Mouse (Mus musculus) E14TG2a.4 (cell line): ENCODE measurements around the gene Foxm1.

Experiments
- CTCF ChIP-seq: conservative IDR thresholded peaks from 2 replicates; pipeline ENCODE4 v1.5.1; 2014; ENCODE audit warnings: low read length
- NANOG ChIP-seq: IDR thresholded peaks from 2 replicates; pipeline ENCODE4 v1.6.1; 2014; ENCODE audit warnings: borderline replicate concordance, low read length, mixed read lengths

GRCm38 (mm10) chr6:128416169-128416568, 53.4 kb downstream of the Foxm1 start:
- TF ChIP-seq CTCF (no peak), NANOG (no peak)
